Mouse (Mus musculus): ENCODE data around the gene Olfr1459.

Olfr1459 gene

DNA sequence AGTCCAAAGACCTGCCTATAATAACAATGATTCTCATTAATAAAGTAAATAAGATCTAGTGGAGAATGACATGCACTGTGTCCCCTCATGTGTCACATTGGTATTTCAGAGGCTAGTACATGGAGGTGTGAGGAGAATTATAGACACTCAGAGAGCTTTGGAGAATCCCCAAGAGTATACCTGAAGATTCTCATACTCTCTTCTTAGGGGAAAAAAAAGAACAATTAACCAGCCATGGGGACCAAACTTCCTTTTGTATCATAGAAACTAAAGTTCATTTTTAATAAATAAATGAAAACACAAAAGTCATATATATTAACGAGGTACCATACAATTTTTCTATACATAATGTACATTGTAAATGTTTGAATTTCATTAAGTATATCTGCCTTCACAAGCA lies at the start of gene Olfr1459:
Gene Olfr1459 (minus strand): TSS at position 101 of the 400 bp plus-strand sequence.
- DNase-seq (ENCODE audit: low spot score in 2 of 2): no peak

DNA sequence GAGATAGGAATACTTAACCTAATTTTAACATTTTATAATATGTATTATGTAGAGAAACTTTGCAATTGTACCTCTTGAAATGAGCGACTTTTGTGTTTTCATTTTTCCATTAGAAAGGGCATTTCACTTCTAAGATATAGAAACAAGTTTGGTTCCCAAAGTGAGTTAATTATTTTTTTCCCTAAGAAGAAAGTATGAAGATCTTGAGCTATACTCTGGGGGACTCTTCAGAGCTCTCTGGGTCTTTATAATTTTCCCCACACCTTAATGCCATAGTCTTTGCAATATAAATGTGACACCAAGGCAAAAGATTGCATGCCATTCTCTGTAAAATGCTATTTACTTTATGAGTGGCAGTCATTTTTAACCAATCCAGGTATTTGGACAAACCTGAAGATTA lies 36.1 kb upstream of the Olfr1459 start, which contains the start of gene Olfr1462:
Gene Olfr1462 (plus strand): TSS at position 301 of the 400 bp plus-strand sequence.
- DNase-seq (ENCODE audit: low spot score in 2 of 2): no peak

DNA sequence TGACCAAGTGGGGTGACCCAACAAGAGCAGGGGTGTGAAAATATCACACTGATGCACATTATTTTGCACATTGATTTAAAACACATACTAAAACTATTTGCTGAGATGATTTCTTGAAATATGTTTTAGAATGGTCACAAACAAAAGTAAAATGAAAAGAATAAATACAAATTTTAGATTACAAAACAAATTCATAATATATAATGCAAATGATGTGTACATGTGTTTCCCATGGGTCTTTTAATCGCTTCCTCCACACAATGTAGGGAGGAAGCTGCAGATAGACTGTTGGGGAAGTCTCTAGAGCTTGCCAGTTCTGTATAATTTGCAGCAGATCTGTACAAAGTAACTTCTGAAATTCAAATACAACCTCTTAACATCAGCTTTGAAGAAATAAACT lies 13.4 kb upstream of the Olfr1459 start, which contains the start of gene Olfr1461:
Gene Olfr1461 (plus strand): TSS at position 301 of the 400 bp plus-strand sequence.
- DNase-seq (ENCODE audit: low spot score in 2 of 2): no peak

DNA sequence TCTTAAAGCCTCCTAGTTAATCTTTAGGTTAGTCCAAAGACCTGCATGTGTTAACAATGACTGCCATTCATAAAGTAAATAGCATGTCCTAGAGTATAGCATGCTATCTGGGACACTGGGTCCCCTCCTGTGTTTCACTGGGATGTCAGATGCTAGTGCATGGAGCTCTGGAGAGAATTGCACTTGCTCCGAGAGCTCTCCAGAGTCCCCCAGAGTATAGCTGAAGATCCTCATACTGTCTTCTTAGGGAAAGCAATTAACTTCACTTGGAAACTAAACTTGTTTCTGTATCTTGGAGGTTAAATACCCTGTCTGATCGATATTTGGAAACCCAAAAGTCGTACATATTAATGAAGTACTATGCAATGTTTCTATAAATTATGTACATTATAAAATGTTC lies 42.7 kb downstream of the Olfr1459 start, which contains the start of gene Olfr1458:
Gene Olfr1458 (minus strand): TSS at position 101 of the 400 bp plus-strand sequence.
- no peak for DNase-seq (ENCODE audit: low spot score in 2 of 2)

DNA sequence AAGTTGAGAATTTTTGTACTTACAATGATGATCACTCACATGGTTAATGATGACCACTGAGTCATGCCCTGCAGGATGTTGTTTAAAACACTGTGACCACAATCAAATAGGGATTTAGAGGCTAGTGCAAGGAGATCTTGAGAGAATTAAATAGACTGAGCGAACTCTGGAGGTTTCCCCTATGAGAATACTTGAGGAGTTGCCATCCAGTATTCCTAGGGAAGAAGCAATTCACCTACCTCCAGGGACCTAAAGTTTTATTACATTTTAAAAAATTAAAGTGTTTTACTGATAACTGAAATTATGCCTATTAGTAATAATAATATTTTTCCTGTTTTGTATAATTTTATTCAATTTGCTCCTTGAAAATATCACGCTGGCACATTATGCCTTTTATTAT lies 51.6 kb downstream of the Olfr1459 start, which contains the start of gene Olfr1457:
Gene Olfr1457 (minus strand): TSS at position 101 of the 400 bp plus-strand sequence.
- DNase-seq (ENCODE audit: low spot score in 2 of 2): no peak

DNA sequence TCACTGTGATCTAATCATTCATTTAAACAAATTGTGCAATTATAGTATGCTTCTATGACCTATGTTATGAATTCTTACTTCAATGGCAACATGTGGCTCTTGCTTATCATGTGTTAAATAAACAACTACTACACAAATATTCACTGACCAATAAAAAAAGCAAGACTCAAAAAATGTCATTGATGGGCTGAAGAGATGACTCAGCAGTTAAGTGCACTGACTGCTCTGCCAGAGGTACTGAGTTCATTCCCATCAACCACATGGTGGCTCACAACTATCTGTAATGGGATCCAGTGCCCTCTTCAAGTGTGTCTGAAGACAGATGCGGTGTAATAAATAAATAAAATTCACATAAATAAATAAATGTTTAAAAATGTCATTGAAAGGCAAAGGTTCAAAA lies 55.4 kb downstream of the Olfr1459 start:
- no peak for DNase-seq (ENCODE audit: low spot score in 2 of 2)
